Mouse (Mus musculus) thymus, postnatal 0 days (tissue): ENCODE measurements around the gene Tnfrsf1a. TPM values are rescaled to one million over a fixed set of nuclear protein-coding genes. Genes with fewer than 3 reads are reported as not detected.

Experiments used
- DNase-seq: peaks from one replicate; pipeline ENCODE4 v3.0.0-alpha.2; 2015; ENCODE audit warnings: low spot score
- polyA plus RNA-seq: library from polyadenylated mRNA; unstranded; fragments of >200 nt; fragmentation: Nextera tagmentation; extraction: Ambion mirVana; gene quantifications from 2 replicates; pipeline ENCODE4 v1.2.1, GENCODE M21; 2015

Gene Tnfrsf1a
- polyA plus RNA-seq, 1 experiment from 2014 or later: 67.9 TPM

DNA sequence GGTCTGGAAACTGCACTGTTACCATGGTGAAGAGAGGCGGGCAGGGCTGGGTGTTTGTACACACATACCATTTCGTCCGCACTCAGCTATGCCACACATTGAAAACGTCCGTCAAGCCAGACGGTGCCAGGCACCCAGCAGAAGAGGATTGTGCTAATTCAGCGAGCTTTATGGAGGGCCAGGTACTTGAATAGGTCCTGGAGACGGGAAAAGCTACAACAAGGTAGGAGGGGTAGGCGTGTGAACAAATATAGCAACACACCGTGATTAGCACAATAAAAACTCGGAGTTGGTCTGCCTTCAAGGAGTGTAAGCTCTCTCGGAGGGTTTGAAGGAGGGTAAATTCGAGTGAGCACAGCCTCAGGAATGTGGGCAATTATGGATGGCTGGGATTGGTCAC lies 26.4 kb upstream of the Tnfrsf1a start:
- DNase-seq: no peak

DNA sequence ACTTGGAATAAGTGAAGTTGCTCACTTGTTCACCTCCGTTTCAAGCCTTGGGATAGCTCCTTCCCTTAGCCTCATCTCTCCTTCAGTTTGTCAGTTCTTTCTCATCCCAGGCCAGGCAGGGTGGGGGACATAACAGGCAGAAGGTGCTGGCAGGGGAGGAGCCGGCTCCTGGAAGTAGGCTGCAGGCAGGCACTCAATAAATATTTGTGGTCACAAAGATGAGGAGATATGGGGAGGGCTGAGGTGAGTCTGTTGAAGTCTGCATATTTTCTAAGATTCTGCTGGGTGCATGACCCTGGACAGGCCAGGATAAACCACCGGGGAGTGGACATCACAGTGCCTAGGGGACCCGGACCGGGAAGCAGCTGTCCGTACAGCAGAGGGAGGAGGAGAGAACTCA lies 25.6 kb upstream of the Tnfrsf1a start:
- DNase-seq: no peak

DNA sequence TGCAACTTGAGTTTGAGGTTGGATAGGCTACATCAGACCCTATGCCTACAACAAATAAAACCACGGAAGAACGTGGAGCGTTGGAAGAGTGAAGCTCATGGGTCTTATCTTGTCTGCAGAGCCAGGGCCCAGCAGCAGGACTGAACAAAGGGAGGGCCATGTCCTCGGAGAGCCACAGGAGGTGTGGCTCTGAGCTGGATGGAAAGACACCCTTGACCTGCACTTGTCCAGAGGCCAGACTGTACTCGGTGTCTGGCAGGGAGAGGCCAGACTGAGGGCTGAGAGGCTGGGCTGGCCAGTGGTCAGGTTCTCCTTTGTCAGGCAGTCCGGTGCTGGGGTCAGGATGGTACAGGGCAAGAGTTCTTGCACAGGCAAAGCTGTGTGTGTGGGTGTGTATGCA lies 23.8 kb upstream of the Tnfrsf1a start:
- no peak for DNase-seq

DNA sequence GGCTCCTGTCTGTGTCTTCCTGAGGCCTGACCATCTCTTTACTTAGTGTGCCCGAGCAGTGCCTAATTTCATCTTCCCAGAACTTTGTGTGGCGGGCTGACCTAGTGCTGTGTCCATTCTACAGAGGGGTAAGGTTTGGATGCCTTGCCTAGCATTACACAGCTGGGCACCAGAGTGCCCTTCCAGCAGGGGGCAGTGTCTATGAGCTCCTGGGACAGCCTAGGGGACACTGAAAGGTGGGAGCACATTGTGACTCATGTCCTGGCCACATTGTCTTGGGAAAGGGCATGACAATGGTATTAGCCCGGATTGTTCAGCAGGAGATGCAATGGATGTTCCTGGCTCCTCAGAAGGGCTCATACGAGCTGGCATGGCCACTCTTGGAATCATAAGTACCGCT lies 20.9 kb upstream of the Tnfrsf1a start:
- peak; percentile 55 for DNase-seq

DNA sequence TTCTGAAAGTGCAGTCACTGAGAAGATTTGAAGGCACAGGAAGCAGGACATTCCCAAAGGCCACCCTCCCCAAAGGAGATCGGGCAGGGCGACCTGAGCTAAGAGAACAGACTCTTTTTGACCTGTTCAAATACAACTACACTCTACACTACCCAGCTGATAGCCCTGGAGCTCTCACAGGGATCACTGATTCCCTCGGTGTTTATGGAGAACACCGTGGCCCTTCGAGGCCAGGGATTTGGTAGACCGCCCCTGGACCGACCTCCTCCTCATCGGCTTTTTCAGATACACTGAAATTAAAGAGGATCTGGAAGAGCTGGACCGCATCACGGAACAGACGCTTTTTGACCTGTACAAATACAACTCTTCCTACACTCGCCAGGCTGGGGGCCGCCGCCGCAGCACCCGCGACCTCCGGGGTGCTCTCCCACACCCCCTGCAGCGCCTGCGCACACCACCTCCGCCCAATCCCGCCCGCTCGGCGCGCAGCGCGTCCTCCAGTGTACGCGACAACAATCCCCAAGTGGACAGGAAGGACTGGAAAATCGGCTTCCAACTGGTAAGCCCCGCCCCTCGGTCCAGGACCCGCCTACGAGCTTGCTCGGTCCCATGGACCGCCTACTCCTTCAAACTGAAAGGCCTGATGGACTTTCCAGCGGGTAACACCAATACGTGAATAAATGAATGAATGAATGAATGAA lies 18.4 kb upstream of the Tnfrsf1a start:
- DNase-seq: peak; percentile 49

DNA sequence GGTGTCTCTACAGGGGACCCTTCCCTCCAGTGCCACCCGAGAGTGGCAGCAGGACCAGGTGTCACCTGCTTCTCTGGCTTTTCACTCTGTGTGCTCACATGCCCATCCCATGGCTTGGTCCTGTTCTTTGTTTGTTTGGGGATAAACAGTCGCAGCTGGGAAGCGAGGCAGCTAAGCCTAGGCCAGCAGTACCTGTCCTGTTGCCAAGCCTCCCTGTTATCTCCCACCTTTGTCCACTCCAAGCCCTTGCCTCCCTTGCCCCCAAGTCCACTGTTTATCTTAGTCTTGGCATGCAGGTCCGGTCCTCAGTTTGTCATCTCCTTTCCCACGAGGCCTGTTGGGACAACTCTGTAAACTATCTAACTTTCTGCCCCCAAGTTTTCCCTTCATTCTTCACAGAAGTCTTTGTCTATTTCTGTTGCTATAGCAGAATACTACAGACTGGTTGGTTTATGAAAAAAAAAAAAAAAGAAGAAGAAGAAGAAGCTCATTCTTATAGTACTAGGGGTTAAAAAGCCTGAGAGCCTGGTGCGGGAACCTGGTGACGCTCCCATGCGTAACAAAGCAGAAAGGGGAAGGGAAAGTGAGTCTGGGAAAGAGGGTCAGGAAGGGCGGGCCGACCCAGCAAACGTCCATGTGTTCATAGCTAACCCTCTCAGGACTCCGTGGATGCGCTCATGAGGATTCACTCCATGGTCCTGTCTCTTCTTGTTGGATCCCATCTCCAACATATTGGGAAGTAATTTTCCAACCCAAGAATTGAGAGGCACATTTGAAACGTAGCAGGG lies 15.9 kb upstream of the Tnfrsf1a start:
- no peak for DNase-seq

DNA sequence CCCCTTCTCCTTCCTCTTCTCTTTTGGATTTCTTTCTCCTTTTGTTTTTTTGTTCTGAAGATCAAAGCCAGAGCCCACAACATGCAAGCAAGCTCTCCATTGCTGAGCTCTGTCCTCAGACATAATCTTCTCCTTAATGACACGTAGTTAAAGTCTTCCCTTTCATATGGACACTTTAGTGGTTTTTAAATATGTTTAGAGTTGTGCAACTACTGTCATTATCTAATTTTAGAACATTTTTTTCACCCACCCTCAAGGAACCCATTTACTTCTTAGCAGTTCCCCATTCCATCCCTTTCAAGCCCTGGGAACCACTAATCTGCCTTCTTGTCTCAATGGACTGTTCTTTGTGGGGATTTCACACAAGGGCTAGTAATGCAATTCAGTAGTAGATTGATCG lies 14.8 kb upstream of the Tnfrsf1a start:
- no peak for DNase-seq

DNA sequence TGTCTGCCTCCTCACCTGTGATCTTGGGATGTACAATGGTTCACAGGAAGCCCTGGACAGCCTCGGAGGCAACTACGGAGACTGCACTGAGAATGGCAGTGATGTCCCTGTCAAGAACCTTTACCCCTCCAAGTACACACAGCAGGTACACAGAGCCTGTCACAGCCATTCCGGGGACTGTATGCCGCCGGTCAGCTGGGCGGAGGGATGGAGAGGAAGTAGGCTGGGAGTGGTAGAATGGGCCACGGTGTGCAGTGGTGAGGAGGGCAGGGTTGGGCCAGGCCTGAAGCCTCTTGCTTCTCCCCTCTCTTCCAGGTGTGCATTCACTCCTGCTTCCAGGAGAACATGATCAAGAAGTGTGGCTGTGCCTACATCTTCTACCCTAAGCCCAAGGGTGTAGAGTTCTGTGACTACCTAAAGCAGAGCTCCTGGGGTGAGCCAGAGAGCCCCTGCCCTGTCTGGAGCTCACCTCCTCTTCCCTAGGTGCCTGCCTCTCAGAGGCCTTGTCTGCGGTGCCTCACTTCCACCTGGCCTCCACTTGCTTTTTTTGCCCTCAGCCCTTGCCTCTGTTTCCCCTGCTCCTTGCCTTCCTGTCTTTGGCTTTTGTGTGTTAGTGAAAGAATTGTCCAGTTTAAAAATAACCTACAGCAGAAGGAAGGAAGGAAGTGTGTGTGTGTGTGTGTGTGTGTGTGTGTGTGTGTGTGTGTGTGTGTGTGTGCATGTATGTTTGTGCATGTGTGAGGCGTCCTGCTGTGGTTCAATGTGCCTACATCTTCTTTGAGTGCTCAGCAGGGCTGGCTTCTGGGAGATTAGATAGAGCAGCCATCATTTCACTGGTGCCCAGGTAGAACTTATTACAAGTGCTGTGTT lies 10.1 kb upstream of the Tnfrsf1a start:
- no peak for DNase-seq

DNA sequence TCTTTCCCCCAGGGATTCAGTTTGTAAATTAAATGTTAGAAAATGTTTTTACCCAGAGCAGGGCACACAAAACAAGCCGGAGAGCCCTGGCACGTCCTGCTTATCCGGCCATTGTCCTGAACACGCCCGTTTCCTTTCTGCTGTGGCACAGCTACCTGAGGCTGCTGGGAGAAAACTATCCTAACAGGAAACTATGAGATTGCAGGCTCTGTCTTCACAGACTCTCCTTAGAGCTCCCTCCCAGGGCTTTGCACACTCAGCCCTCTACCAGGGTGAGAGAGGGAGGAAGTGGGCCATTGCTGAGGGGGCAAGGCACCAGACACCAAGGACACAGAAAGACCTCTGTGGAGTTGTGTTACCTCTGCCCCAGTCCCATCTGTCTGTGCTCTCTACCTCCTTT lies 8.9 kb upstream of the Tnfrsf1a start:
- DNase-seq: no peak

DNA sequence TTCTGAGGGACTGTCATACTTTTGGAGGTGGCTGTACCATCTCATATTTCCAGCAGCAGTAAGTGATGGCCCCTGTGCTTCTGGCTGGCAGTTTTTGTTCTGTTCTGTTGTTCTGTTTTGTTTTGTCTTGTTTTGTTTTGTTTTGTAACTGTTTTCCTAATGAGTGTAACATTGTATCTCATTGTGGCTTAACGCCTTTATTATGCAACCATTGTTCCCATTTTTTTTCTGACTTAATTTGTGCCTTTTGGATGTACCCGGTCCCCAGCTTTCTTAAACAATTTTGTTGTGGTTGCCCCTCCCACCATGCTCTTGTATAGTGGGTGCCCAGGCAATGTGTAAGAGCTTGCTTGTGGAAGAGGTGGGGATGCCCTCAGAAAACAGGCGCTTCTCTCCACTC lies 7.0 kb upstream of the Tnfrsf1a start:
- DNase-seq: no peak

DNA sequence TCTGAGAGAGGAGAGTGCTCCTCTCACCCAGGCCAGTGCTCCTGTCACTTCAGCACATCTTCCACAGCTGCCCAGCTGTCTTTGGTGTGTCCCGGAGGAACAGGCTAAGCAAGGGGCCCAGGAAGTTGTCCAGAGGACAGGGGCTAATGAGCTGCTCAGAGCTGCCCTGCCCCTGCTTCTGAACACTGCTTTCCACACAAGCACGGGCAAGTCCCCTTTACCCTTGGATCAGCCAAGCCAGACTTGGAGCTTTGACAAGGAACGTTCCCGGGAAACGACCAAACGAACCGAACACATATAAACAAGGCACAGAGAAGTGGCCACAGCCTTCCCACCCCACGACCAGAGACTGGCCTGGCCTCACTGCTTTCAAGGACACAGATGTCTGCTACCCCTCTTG lies 5.1 kb upstream of the Tnfrsf1a start:
- no peak for DNase-seq

DNA sequence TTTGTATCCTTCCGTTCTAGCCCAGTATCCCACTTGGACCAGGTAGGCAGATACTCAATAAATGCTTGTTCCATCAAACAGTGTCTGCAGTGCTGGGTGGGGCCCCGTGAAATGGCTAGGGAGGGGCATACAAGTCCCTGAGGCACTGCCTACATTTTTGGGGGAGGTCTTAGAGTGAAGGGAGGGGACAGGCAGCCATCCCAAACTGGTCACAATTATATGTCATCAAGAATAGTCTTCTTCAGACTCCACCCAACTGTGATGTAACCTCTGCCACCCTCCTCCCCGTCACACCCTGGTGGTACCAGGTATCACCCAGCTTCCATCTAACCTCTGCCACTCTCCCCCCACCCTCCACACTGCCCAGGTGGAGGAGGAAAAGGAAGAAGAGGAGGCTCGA lies 4.3 kb upstream of the Tnfrsf1a start:
- no peak for DNase-seq

DNA sequence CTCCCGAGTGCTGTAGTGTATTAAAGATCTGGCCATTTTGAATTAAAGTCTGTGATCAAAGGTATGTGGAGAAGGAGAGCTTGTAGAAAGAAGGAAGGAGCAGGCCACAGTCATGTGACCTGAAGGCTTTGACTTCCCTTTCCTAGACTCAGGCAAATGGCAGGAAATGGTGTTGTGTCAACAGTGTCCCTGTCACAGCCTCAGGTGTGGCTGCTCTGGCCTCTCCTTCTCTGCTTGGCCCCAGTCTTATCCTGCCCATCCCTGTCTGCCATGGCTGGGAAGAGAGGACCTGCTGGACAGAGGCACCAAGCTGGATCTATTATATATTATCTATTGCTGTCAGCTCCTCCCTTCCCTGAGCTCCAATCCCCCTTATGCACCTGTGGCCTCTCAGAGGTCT lies 3.5 kb upstream of the Tnfrsf1a start:
- no peak for DNase-seq

DNA sequence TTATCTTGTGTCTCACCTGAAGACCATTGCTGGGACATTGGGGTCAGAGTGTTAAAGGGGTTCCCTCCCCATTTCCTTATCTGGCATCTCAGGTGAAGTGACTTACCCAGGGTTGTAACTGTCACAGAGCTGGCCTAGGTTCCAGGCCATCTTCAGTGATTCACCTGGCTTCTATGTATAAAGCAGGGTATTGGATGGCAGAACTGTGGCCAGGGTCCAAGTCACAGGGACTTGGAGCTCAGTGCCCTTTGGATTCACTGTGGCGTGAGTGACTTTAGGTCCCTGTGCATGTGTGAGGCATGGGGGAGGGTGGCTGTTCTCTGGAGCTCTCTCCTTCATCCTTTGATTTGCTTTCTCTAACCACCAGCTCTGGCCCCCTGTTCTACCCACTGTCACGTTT lies 3.1 kb upstream of the Tnfrsf1a start:
- no peak for DNase-seq

DNA sequence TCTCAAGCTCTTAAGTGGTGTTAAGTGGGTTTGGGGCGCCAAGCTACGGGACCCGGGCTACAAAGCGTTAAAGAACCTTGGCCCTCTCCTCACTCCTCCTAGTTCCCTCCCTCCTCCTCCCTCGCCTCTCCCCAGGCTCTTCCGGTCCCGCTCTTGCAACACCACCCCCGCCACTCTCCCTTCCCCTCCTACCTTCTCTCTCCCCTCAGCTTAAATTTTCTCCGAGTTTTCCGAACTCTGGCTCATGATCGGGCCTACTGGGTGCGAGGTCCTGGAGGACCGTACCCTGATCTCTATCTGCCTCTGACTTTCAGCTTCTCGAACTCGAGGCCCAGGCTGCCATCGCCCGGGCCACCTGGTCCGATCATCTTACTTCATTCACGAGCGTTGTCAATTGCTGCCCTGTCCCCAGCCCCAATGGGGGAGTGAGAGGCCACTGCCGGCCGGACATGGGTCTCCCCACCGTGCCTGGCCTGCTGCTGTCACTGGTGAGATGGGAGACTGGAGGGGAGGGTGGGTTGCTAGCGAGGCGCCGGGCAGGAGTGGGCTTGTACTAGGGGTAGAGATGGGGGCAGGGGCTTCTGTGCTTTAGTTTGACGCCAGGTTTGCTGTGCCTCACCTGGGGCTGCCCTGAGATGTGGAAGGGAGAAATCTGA lies 541 bp downstream of the Tnfrsf1a start:
- DNase-seq: peak; percentile 72

DNA sequence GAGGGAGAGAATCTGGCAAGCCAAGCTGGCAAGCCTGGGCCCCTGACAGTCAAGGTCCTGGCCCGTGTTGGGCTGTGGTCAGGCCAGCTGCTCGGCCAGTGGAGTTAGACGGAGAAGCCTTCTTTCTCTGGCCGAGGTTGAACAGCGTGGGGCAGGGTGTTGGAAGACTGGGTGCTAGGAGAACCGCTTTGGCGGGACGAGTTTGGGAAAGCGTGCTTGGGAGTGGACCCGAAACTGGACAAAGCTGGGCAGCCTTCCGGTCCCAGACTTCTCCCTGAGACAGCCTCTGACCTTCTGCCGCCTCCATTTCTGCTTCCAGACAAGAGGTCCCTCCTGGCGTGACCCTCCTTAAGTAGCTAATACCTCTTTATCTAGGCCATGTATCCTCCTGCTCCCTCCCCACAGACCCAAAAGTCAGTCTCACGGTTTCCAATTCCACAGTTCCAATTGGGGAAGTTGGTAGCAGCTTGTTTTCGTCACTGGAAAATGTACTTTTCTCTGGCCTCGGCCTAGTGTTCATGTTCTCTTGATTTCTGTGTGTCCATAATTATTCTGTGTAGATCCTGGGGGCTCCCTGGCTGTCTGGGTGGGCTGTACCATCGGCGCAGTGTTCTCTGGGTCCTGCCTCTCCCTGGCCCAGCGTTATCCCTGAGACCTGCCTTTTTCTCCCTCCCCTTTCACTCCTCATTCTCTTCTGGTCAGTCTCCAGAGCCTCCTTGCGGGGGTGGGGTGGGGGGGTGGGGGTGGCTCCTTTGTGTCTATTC lies 1.3 kb downstream of the Tnfrsf1a start:
- no peak for DNase-seq

DNA sequence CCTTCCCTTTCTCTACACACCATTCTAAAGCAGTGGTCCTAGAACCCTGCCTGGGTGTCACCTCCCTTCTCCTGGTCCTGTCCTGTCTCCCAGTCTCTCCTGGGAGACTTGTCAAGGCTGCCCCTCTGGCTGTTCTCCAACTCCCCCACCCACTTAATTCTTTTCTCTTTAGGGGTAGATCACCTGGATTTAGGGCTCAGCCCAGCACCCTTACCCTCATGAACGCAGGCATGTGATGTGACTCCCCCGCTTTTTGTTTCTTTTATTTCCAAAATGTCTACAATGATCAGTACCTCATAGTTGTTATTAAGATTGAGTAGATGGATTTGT lies 1.8 kb downstream of the Tnfrsf1a start:
- no peak for DNase-seq

DNA sequence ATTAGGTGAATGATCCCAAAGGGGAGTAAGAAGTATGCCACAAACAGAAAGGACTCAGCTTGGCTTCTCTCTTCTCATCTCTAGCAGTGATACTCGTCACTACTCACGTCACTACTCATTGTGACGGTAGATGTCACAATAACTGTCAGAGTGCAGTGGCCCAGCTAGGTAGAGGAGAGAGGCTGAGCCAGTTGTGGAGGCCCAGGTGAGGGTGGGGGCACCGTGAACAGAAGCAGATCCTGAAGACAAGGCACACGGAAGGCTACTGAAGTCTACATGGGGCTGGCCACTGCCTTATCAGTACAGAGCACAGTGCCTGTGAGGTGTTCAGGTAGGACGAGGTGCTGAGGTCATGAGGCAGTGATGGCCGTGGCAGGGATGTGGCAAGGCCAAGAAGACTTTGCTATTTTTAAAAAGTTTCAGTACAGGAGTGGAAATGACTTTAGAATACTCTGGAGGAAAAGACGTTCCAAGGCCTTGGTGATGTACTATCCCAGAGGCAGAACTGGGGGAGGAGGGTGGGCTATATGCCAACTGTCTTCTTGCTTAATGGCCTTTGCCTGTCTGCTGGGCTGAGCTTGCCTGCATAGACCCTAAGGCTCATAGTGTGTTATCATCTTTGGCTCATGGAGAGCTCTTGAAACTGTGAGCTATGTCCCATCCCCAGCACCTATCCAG lies 2.3 kb downstream of the Tnfrsf1a start:
- no peak for DNase-seq

DNA sequence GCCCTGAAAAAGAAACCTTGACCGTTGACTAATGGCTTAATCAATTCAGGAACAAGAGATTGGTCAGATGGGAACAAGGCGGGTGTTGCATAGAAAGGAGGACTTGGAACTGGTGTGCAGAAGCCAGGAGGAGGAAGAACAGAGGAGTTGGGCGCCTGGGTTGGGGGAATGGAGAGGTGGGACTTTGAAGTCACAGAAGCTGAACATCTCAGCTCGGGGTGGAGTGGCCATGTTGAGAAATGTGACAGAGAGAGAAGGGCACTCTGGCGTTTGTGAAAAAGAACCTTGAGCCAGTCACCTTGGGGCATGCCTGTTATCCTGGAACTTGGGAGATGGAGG lies 2.9 kb downstream of the Tnfrsf1a start:
- no peak for DNase-seq

DNA sequence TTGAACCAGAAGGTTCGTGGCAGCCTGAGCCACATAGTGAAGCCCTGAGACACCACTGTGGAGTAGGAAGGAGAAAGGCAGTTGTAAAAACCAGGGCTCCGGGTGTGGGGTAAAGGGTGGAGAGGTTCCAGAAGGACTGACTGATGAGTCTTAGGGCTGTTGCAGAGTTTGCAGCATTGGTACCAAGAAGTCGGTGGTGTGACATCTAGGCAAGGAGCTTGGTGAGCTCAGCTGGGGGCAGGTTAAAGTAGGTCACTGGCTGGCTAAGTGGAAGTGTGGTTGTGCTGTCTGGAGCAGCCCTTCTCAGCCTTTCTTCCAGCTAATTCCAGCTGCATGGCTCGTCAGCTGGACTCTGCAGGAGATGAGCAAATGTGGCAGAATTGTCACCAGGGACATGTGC lies 3.6 kb downstream of the Tnfrsf1a start:
- peak; percentile 66 for DNase-seq

DNA sequence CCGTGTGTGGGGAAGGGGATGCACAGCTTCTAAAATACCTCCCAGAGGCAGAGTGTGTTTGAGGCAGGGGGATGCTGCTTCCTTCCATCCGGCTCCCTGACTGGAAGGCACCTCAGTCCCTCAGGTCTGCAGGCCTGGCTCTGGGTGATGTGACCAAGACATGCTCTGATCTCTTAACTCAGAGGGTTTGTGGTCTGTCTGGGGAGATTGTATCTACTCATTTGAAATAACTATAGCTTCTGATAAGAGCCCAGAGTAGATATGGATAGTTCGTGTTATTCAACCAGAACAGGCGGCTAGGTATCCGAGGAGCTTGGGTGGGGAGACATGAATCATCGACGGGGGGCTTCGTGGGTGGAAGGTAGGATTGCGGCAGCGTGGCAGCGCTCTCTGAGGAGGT lies 4.1 kb downstream of the Tnfrsf1a start:
- DNase-seq: no peak
